In the genomic region with DNA sequence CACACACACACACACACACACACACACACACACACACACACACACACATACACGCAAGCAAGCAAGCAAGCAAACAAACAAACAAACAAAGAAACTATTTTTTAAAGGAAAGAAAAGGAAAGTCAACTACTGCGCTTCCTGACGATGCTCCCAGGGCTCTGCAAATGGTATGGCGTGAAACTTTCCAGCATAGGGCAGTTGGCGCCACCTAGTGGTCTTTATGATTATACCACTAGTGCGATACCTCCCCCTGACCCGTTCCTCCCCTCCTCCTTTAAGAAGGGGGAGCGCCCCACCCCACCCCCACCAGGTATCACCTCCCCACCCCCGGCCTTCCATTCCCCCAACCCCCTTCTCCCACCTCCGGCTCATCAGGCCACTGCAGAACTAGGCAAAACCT, we compare ENCODE assay signal across 8 mouse cellular contexts. TPM values are rescaled to one million over a fixed set of nuclear protein-coding genes. Genes with fewer than 3 reads are reported as not detected.
DNase-seq lines count a peak whose midpoint lies in the region; ATAC-seq and TF ChIP-seq lines count a peak whose summit lies in the region.

No protein-coding gene starts in this region.

- peak; percentile 73 for DNase-seq in intestine, embryonic 14.5 days (ENCODE audit: low spot score)
- no peak for DNase-seq in Patski (ENCODE audit: low read depth, low spot score)
- DNase-seq in heart, embryonic 10.5 days (ENCODE audit: low spot score): peak; percentile 81
- peak; percentile 62 to 67 for DNase-seq in left cerebral cortex, postnatal 10 days (ENCODE audit: extremely low spot score in 1 of 2, low spot score in 2 of 2)

- H3K4me2 ChIP-seq in intestine, embryonic 14.5 days (ENCODE audit: low read length): no peak overlapping the region
- H3K4me2 ChIP-seq in intestine, embryonic 16.5 days (ENCODE audit: low read depth, low read length): no peak overlapping the region
- H3K4me2 ChIP-seq in midbrain, embryonic 13.5 days (replicated peaks): no peak overlapping the region
- no peak overlapping the region for H3K4me2 ChIP-seq in stomach, embryonic 15.5 days

- H3K27me3 ChIP-seq in intestine, embryonic 14.5 days (replicated peaks; ENCODE audit: control insufficient read depth, insufficient read depth, low read length): peaks cover 14% of the 10 kb centered on the region; the same call in 1 of the 2 replicates
- H3K27me3 ChIP-seq in intestine, embryonic 16.5 days (replicated peaks; ENCODE audit: control insufficient read depth, insufficient read depth, low read length): no peaks in the 10 kb centered on the region; the same call in 1 of the 2 replicates
- no peaks in the 10 kb centered on the region for H3K27me3 ChIP-seq in Patski
- H3K27me3 ChIP-seq in heart, embryonic 10.5 days (ENCODE audit: insufficient read depth, poor library complexity, severe bottlenecking): peaks cover 23% of the 10 kb centered on the region; the same call in 1 of the 2 replicates
- 0 out of 2 replicates have a peak, but pooled peaks cover 3% of the 10 kb centered on the region for H3K27me3 ChIP-seq in midbrain, embryonic 13.5 days
- H3K27me3 ChIP-seq in stomach, embryonic 15.5 days (replicated peaks): no peaks in the 10 kb centered on the region

- intact Hi-C loops in left cerebral cortex, postnatal 10 days (cut with DNase I): loop anchor here (2.0 to 5.0 kb wide), 2 partner anchors 224 to 445 kb away; a partner anchor contains a TSS

- H3K27ac ChIP-seq in intestine, embryonic 14.5 days (ENCODE audit: low read depth): no peak overlapping the region
- H3K27ac ChIP-seq in intestine, embryonic 16.5 days (ENCODE audit: low read length): no peak overlapping the region
- no peak overlapping the region for H3K27ac ChIP-seq in cortical plate, adult 2 months (ENCODE audit: insufficient read depth, low read length)
- no peak overlapping the region for H3K27ac ChIP-seq in heart, embryonic 10.5 days
- no peak overlapping the region for H3K27ac ChIP-seq in midbrain, embryonic 13.5 days
- H3K27ac ChIP-seq in stomach, embryonic 15.5 days: no peak overlapping the region

- peak; percentile 61 for TF ChIP-seq CTCF in Patski (IDR thresholded peaks at IDR 0.05)
- TF ChIP-seq CTCF in cortical plate, adult 2 months (IDR thresholded peaks at IDR 0.05; ENCODE audit: extremely low read depth, insufficient read depth, low read length): peak; percentile 90

- CTCF ChIA-PET in Patski (lab: Charles Lee): interaction anchor here (1.0 to 1.7 kb wide), 5 partner anchors 9 to 238 kb away, joined by 3 to 6 read pairs (median 4); a partner anchor contains a TSS

- no peaks in the 10 kb centered on the region for H3K4me1 ChIP-seq in intestine, embryonic 14.5 days (replicated peaks; ENCODE audit: control insufficient read depth, insufficient read depth, low read length)
- H3K4me1 ChIP-seq in intestine, embryonic 16.5 days (ENCODE audit: control insufficient read depth, insufficient read depth, low read length): no peaks in the 10 kb centered on the region
- H3K4me1 ChIP-seq in cortical plate, adult 2 months (ENCODE audit: control insufficient read depth, insufficient read depth, low read length): peaks cover 8% of the 10 kb centered on the region
- peaks cover 9% of the 10 kb centered on the region; the same call in 1 of the 2 replicates for H3K4me1 ChIP-seq in heart, embryonic 10.5 days
- peaks cover 10% of the 10 kb centered on the region for H3K4me1 ChIP-seq in midbrain, embryonic 13.5 days (replicated peaks)
- H3K4me1 ChIP-seq in stomach, embryonic 15.5 days: no peaks in the 10 kb centered on the region

- POLR2A ChIA-PET in Patski (lab: Charles Lee): no interaction called here

- no peak for TF ChIP-seq POLR2A in cortical plate, adult 2 months (IDR thresholded peaks at IDR 0.05; ENCODE audit: extremely low read depth, insufficient read depth, low read length)

- no peak overlapping the region for H3K4me3 ChIP-seq in intestine, embryonic 14.5 days (ENCODE audit: low read depth, low read length)
- H3K4me3 ChIP-seq in intestine, embryonic 16.5 days (ENCODE audit: low read length): no peak overlapping the region
- H3K4me3 ChIP-seq in cortical plate, adult 2 months (ENCODE audit: insufficient read depth, low read length): no peak overlapping the region
- no peak overlapping the region for H3K4me3 ChIP-seq in heart, embryonic 10.5 days
- no peak overlapping the region for H3K4me3 ChIP-seq in midbrain, embryonic 13.5 days (replicated peaks)
- no peak overlapping the region for H3K4me3 ChIP-seq in stomach, embryonic 15.5 days (replicated peaks)

- H3K9me3 ChIP-seq in intestine, embryonic 14.5 days (ENCODE audit: control insufficient read depth, low read length): no peaks in the 10 kb centered on the region
- no peaks in the 10 kb centered on the region for H3K9me3 ChIP-seq in intestine, embryonic 16.5 days (ENCODE audit: control insufficient read depth, low read length)
- no peaks in the 10 kb centered on the region for H3K9me3 ChIP-seq in heart, embryonic 10.5 days
- no peaks in the 10 kb centered on the region for H3K9me3 ChIP-seq in midbrain, embryonic 13.5 days
- H3K9me3 ChIP-seq in stomach, embryonic 15.5 days: no peaks in the 10 kb centered on the region

- H3K36me3 ChIP-seq in intestine, embryonic 14.5 days (ENCODE audit: control insufficient read depth, insufficient read depth, low read length): no peaks in the 10 kb centered on the region
- no peaks in the 10 kb centered on the region for H3K36me3 ChIP-seq in intestine, embryonic 16.5 days (ENCODE audit: control insufficient read depth, insufficient read depth, low read length)
- no peaks in the 10 kb centered on the region for H3K36me3 ChIP-seq in heart, embryonic 10.5 days
- no peaks in the 10 kb centered on the region for H3K36me3 ChIP-seq in midbrain, embryonic 13.5 days
- H3K36me3 ChIP-seq in stomach, embryonic 15.5 days: no peaks in the 10 kb centered on the region

- in situ Hi-C loops in Patski (cut with MboI; ENCODE audit: low pct_unique_long_range_greater_than_20kb): no loop called here

- peak; percentile 68; the same call in 1 of the 2 replicates for ATAC-seq in intestine, embryonic 14.5 days (replicated peaks; ENCODE audit: low FRiP score, low TSS enrichment, low read depth)
- no peak for ATAC-seq in intestine, embryonic 16.5 days
- peak; percentile 71 for ATAC-seq in Patski
- ATAC-seq in midbrain, embryonic 13.5 days: 0 out of 2 replicates have a peak, but pooled peaks have one; percentile 43
- ATAC-seq in stomach, embryonic 15.5 days (ENCODE audit: insufficient read depth, low FRiP score, low read depth): 0 out of 2 replicates have a peak, but pooled peaks have one; percentile 54

- no peak overlapping the region for H3K9ac ChIP-seq in intestine, embryonic 14.5 days (ENCODE audit: low read length)
- H3K9ac ChIP-seq in intestine, embryonic 16.5 days (ENCODE audit: low read depth, low read length): no peak overlapping the region
- H3K9ac ChIP-seq in midbrain, embryonic 13.5 days (replicated peaks): no peak overlapping the region
- no peak overlapping the region for H3K9ac ChIP-seq in stomach, embryonic 15.5 days

- WGBS in intestine, embryonic 14.5 days: 8% methylated on average over 9 of the region's 10 CpGs
- whole genome bisulfite sequencing in intestine, embryonic 16.5 days: 4% methylated on average over 10 of the region's 10 CpGs
- 7% methylated on average over 10 of the region's 10 CpGs for WGBS in heart, embryonic 10.5 days
- 3% methylated on average over 10 of the region's 10 CpGs for WGBS in midbrain, embryonic 13.5 days
- WGBS in stomach, embryonic 15.5 days: 5% methylated on average over 10 of the region's 10 CpGs

RNA-seq across cellular contexts. Expression of a gene that starts 9.4 kb away (rescaled TPM):
- polyA plus RNA-seq in intestine, embryonic 14.5 days (2014; fragmentation: Nextera tagmentation; extraction: Ambion mirVana): 525 and 533 TPM in 2 replicates
- polyA plus RNA-seq in intestine, embryonic 16.5 days (2015; fragmentation: Nextera tagmentation; extraction: Ambion mirVana): 612 and 650 TPM in 2 replicates
- polyA plus RNA-seq in Patski (2021): 402 TPM
- polyA plus RNA-seq in cortical plate, adult 2 months (2012; rRNA removed): 87.3 and 96.5 TPM in 2 replicates
- polyA plus RNA-seq in heart, embryonic 10.5 days (2016; fragmentation: Nextera tagmentation; extraction: Ambion mirVana): 595 and 738 TPM in 2 replicates
- total RNA-seq in left cerebral cortex, postnatal 10 days (2021): 100 to 1,000 TPM; 104 to 113 TPM
- 317 and 327 TPM in 2 replicates for polyA plus RNA-seq in midbrain, embryonic 13.5 days (2015; fragmentation: Nextera tagmentation; extraction: Ambion mirVana)
- 649 and 673 TPM in 2 replicates for polyA plus RNA-seq in stomach, embryonic 15.5 days (2015; fragmentation: Nextera tagmentation; extraction: Ambion mirVana)
